Mouse (Mus musculus): ENCODE measurements at regions not wholly inside any gene's neighbourhood (a gene's known extent, or its start where the extent isn't known, plus 50 kb on each side); places are given as distances from the start of the nearest gene placed in this dataset.

DNA sequence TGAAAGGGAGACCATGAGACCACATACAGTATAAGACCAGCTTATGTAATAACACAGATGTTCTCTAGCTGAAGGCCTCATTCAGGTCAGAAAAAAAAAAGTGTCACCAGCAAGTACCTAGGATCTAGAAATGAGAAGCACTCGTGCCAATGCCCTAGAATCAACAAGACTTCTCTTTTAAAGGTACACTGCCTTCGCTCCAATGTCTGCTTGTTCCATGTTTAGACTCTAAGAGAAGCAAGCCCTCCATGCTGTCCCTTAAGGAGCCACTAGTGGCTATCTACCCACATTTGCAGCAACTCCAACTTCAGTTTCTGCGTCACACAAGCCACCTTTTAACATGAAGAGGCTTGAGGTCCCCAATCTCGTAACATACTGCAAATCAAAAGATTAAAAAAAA is 185.4 kb upstream of the Mkln1 start:
- no peaks in the 10 kb centered on the region for H3K27me3 ChIP-seq (replicated peaks)
- H3K4me3 ChIP-seq (replicated peaks), result no peak overlapping the region
- TF ChIP-seq GATA1 (IDR thresholded peaks at IDR 0.05; ENCODE audit: borderline replicate concordance, low read length) (no peak), FLI1 (IDR thresholded peaks at IDR 0.05; ENCODE audit: low read length) (no peak)
- no peaks in the 10 kb centered on the region for H3K9me3 ChIP-seq
- peaks cover 50% of the 10 kb centered on the region for H3K36me3 ChIP-seq (replicated peaks; ENCODE audit: low read length)
- H3K4me1 ChIP-seq, result peaks cover 72% of the 10 kb centered on the region

DNA sequence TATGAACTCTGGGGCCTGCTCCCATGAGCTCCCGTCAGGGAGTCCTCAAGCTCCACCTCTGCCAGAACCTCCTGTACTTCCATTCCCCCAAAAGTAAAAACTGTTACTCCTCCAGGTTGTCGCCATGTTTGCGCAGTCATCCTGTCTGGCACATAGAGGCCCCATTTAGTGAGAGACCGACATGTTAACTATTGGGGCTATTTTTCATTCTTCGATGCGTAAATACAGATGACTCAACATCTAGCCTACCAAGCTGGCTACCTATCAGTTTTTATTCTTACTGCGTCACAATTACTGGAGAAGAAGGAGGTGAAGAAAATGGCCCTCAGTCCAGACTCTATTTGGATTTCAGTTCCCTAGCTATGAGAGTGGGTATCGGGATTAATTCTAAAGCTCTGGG is 182.9 kb upstream of the Mkln1 start:
- peak overlapping the region; percentile 98 for H3K4me3 ChIP-seq (replicated peaks)
- peaks cover 30% of the 10 kb centered on the region for H3K36me3 ChIP-seq (replicated peaks; ENCODE audit: low read length)
- no peaks in the 10 kb centered on the region for H3K27me3 ChIP-seq (replicated peaks)
- no peaks in the 10 kb centered on the region for H3K9me3 ChIP-seq
- TF ChIP-seq GATA1 (IDR thresholded peaks at IDR 0.05; ENCODE audit: borderline replicate concordance, low read length) (no peak), FLI1 (IDR thresholded peaks at IDR 0.05; ENCODE audit: low read length) (no peak)
- peaks cover 72% of the 10 kb centered on the region for H3K4me1 ChIP-seq

GRCm38 (mm10) chr6:31216206-31217059 is 182.1 kb upstream of the Mkln1 start:
- peaks cover 72% of the 10 kb centered on the region for H3K4me1 ChIP-seq
- H3K27me3 ChIP-seq (replicated peaks), result no peaks in the 10 kb centered on the region
- H3K36me3 ChIP-seq (replicated peaks; ENCODE audit: low read length), result peaks cover 24% of the 10 kb centered on the region
- peak overlapping the region; percentile 98 for H3K4me3 ChIP-seq (replicated peaks)
- H3K9me3 ChIP-seq, result no peaks in the 10 kb centered on the region
- TF ChIP-seq FLI1 (IDR thresholded peaks at IDR 0.05; ENCODE audit: low read length) (no peak), GATA1 (IDR thresholded peaks at IDR 0.05; ENCODE audit: borderline replicate concordance, low read length) (no peak)

DNA sequence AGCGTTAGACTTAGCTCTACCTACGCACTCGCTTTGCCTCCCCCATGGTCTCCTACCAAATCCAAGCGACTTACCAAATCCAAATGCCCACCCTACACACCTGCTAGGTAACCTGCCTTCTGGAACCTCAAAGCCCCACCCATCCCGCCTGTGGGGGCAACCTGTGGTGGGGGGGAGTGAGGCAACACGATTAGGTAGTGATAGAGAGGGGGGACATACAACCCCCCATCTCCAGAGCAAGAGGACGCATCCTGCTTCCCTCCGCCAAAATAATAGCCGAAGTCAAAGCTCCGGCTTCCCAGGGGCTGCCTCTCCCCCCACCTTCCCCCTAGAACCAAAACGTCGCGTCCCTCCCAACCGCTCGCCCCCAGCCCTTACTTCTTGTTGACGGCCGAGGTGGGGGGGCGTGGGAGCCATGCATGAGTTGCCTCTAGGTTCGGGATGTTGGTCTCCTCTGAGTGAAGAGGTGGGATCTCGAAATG is 181.4 kb upstream of the Mkln1 start:
- Histone ChIP-seq H3K27me3 (replicated peaks) (no peaks in the 10 kb centered on the region), H3K36me3 (replicated peaks; ENCODE audit: low read length) (peaks cover 17% of the 10 kb centered on the region), H3K4me3 (replicated peaks) (peak overlapping the region; percentile 98), H3K9me3 (no peaks in the 10 kb centered on the region), H3K4me1 (peaks cover 72% of the 10 kb centered on the region)
- TF ChIP-seq GATA1 (IDR thresholded peaks at IDR 0.05; ENCODE audit: borderline replicate concordance, low read length) (no peak), FLI1 (IDR thresholded peaks at IDR 0.05; ENCODE audit: low read length) (no peak)

DNA sequence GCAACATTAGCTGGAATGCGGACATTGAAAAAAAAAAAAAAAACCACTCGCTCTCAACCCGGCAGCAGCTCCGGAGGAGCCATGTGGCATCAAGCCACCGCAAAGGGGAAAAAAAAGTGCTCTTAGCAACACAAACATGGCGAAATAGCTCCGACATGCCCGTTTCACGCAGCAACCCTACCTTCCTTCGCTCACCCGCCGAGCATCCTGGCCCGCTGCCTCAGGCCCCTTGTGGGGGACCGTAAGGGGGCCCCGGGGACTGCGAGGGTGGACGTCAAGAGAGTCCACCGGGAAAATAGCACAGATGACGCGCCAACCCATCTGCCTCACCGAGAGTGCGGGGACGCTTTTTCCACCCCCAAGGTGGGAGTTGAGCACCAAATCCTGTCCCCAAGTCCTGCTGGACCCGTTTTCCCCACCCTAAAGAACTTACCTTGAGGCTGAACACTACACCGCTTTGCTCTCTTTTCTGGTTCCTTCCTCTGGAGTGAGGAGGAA is 180.8 kb upstream of the Mkln1 start:
- Histone ChIP-seq H3K36me3 (replicated peaks; ENCODE audit: low read length) (peaks cover 14% of the 10 kb centered on the region), H3K4me3 (replicated peaks) (peak overlapping the region; percentile 98), H3K27me3 (replicated peaks) (no peaks in the 10 kb centered on the region), H3K9me3 (no peaks in the 10 kb centered on the region), H3K4me1 (peaks cover 69% of the 10 kb centered on the region)
- no peak for TF ChIP-seq GATA1 (IDR thresholded peaks at IDR 0.05; ENCODE audit: borderline replicate concordance, low read length)
- TF ChIP-seq FLI1 (IDR thresholded peaks at IDR 0.05; ENCODE audit: low read length), result no peak

GRCm38 (mm10) chr6:31218139-31218750 is 180.3 kb upstream of the Mkln1 start:
- H3K9me3 ChIP-seq, result no peaks in the 10 kb centered on the region
- H3K4me3 ChIP-seq (replicated peaks), result peak overlapping the region; percentile 98
- no peaks in the 10 kb centered on the region for H3K27me3 ChIP-seq (replicated peaks)
- H3K4me1 ChIP-seq, result peaks cover 63% of the 10 kb centered on the region
- H3K36me3 ChIP-seq (replicated peaks; ENCODE audit: low read length), result peaks cover 9% of the 10 kb centered on the region
- TF ChIP-seq FLI1 (IDR thresholded peaks at IDR 0.05; ENCODE audit: low read length) (no peak), GATA1 (IDR thresholded peaks at IDR 0.05; ENCODE audit: borderline replicate concordance, low read length) (no peak)

- peaks cover 8% of the 10 kb centered on the region for H3K36me3 ChIP-seq (replicated peaks; ENCODE audit: low read length)
- H3K27me3 ChIP-seq (replicated peaks), result no peaks in the 10 kb centered on the region
- H3K9me3 ChIP-seq, result no peaks in the 10 kb centered on the region
- no peak for TF ChIP-seq FLI1 (IDR thresholded peaks at IDR 0.05; ENCODE audit: low read length)
- no peak for TF ChIP-seq GATA1 (IDR thresholded peaks at IDR 0.05; ENCODE audit: borderline replicate concordance, low read length)
- peak overlapping the region; percentile 98 for H3K4me3 ChIP-seq (replicated peaks)
- H3K4me1 ChIP-seq, result peaks cover 61% of the 10 kb centered on the region
Observed at GRCm38 (mm10) chr6:31218880-31219279, 179.7 kb upstream of the Mkln1 start.

DNA sequence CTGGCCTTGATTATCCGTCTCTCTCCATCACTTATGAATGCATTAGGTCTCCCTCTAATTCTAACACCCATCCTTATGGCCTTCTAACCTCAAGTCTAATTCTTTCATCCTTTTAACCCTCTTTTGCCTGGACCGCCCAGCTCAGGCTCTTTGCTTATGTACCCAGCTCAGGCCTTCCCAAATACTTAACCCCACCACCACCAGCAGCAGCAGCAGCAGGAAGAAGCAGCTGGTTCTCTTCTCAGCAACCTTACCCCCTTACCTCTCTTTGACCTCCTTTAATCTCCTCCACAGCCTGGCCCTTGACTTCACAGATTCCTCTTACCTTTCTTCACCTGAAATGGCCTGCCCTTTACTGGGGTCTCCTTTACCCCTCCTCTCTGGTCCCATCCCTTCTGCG is 178.8 kb upstream of the Mkln1 start:
- peaks cover under 1% of the 10 kb centered on the region for H3K36me3 ChIP-seq (replicated peaks; ENCODE audit: low read length)
- H3K27me3 ChIP-seq (replicated peaks), result no peaks in the 10 kb centered on the region
- no peaks in the 10 kb centered on the region for H3K9me3 ChIP-seq
- no peak for TF ChIP-seq FLI1 (IDR thresholded peaks at IDR 0.05; ENCODE audit: low read length)
- TF ChIP-seq GATA1 (IDR thresholded peaks at IDR 0.05; ENCODE audit: borderline replicate concordance, low read length), result no peak
- peak overlapping the region; percentile 98 for H3K4me3 ChIP-seq (replicated peaks)
- peaks cover 60% of the 10 kb centered on the region for H3K4me1 ChIP-seq

- Histone ChIP-seq H3K36me3 (replicated peaks; ENCODE audit: low read length) (no peaks in the 10 kb centered on the region), H3K27me3 (replicated peaks) (no peaks in the 10 kb centered on the region), H3K4me1 (peaks cover 59% of the 10 kb centered on the region), H3K9me3 (no peaks in the 10 kb centered on the region), H3K4me3 (replicated peaks) (peak overlapping the region; percentile 98)
- TF ChIP-seq GATA1 (IDR thresholded peaks at IDR 0.05; ENCODE audit: borderline replicate concordance, low read length) (no peak), FLI1 (IDR thresholded peaks at IDR 0.05; ENCODE audit: low read length) (no peak)
Observed at GRCm38 (mm10) chr6:31220184-31220931, 178.2 kb upstream of the Mkln1 start.

Measured in megakaryocyte, embryonic 14.5 days (primary cell).